Mouse (Mus musculus) MEL (cell line): ENCODE results near the gene Cd8b1. TPM values are rescaled to one million over a fixed set of nuclear protein-coding genes. Genes with fewer than 3 reads are reported as not detected.

Experiments
- DNase-seq: peaks from one replicate; pipeline ENCODE4 v3.0.0; 2011; ENCODE audit warnings: low read depth, low spot score
- H3K27ac ChIP-seq: 2 replicates; pipeline ENCODE4 v1.5.1; 2012; ENCODE audit warnings: low read depth, mild to moderate bottlenecking, control low read depth, low read length, moderate library complexity; ENCODE audit not compliant: control insufficient read depth
- H3K27me3 ChIP-seq, 2 experiments: fragments of 150-350 bp in 1 of 2; sonication (generic) in 1 of 2; 2 replicates each; pipeline ENCODE4 v1.6.1; 2012; ENCODE audit warnings: low read length in 2 of 2, mild to moderate bottlenecking in 2 of 2, improper control_type of control experiment in 1 of 2, moderate library complexity in 1 of 2; ENCODE audit not compliant: insufficient read depth in 2 of 2, control insufficient read depth in 1 of 2
- H3K36me3 ChIP-seq, 2 experiments: 2 replicates each; pipeline ENCODE4 v1.6.1; 2012 to 2014; ENCODE audit warnings: low read length in 2 of 2, improper control_type of control experiment in 1 of 2, inconsistent platforms in 1 of 2, mild to moderate bottlenecking in 1 of 2; ENCODE audit not compliant: insufficient read depth in 2 of 2, control insufficient read depth in 1 of 2
- H3K4me1 ChIP-seq, 2 experiments: fragments of 150-350 bp in 1 of 2; sonication (generic) in 1 of 2; 2 replicates each; pipeline ENCODE4 v1.6.1; 2012; ENCODE audit warnings: low read length in 2 of 2, improper control_type of control experiment in 1 of 2, mild to moderate bottlenecking in 1 of 2; ENCODE audit not compliant: insufficient read depth in 2 of 2, control insufficient read depth in 1 of 2
- H3K4me3 ChIP-seq, 2 experiments: fragments of 150-350 bp in 1 of 2; sonication (generic) in 1 of 2; 2 replicates each; pipeline ENCODE4 v1.5.1; 2012; ENCODE audit warnings: low read depth in 2 of 2, low read length in 2 of 2, mild to moderate bottlenecking in 2 of 2, moderate library complexity in 2 of 2, control low read depth in 1 of 2, improper control_type of control experiment in 1 of 2; ENCODE audit not compliant: control insufficient read depth in 1 of 2, insufficient read depth in 1 of 2
- H3K79me2 ChIP-seq: 2 replicates; pipeline ENCODE4 v1.6.1; 2012; ENCODE audit warnings: mild to moderate bottlenecking, low read length, moderate library complexity; ENCODE audit not compliant: control insufficient read depth, poor library complexity, insufficient read depth
- H3K9ac ChIP-seq: 2 replicates; pipeline ENCODE4 v1.6.1; 2012; ENCODE audit warnings: low read depth, mild to moderate bottlenecking, control low read depth, low read length, moderate library complexity; ENCODE audit not compliant: control insufficient read depth, poor library complexity, severe bottlenecking
- H3K9me3 ChIP-seq: fragments of 150-350 bp; sonication (generic); replicated peaks from 2 replicates; pipeline ENCODE4 v1.6.1; 2012; ENCODE audit warnings: mild to moderate bottlenecking, low read length, improper control_type of control experiment, moderate library complexity; ENCODE audit not compliant: insufficient read depth
- BHLHE40 ChIP-seq: IDR thresholded peaks from 2 replicates; pipeline ENCODE4 v1.6.1; 2012; ENCODE audit warnings: low read depth, mild to moderate bottlenecking, inconsistent platforms, low read length, improper control_type of control experiment, borderline replicate concordance
- CHD2 ChIP-seq: IDR thresholded peaks from 2 replicates; pipeline ENCODE4 v1.6.1; 2011; ENCODE audit warnings: low read length, improper control_type of control experiment
- CTCF ChIP-seq, 3 experiments: IDR thresholded peaks in 2 of 3; conservative IDR thresholded peaks in 1 of 3; 2 replicates each; pipeline ENCODE4 v1.5.1; 2011 to 2012; ENCODE audit warnings: low read length in 3 of 3, low read depth in 2 of 3, mild to moderate bottlenecking in 2 of 3, improper control_type of control experiment in 1 of 3, inconsistent platforms in 1 of 3, mixed read lengths in 1 of 3, moderate library complexity in 1 of 3; ENCODE audit not compliant: control insufficient read depth in 1 of 3, insufficient read depth in 1 of 3, poor library complexity in 1 of 3, severe bottlenecking in 1 of 3
- GABPA ChIP-seq: IDR thresholded peaks from 2 replicates; pipeline ENCODE4 v1.6.1; 2012; ENCODE audit warnings: low read depth, mild to moderate bottlenecking, inconsistent platforms, low read length, improper control_type of control experiment, moderate library complexity
- GATA1 ChIP-seq: IDR thresholded peaks from 2 replicates; pipeline ENCODE4 v1.6.1; 2011; ENCODE audit warnings: low read depth, low read length, improper control_type of control experiment
- HCFC1 ChIP-seq: IDR thresholded peaks from 2 replicates; pipeline ENCODE4 v1.6.1; 2012; ENCODE audit warnings: low read depth, mild to moderate bottlenecking, inconsistent platforms, low read length, improper control_type of control experiment, moderate library complexity
- JUND ChIP-seq: IDR thresholded peaks from 2 replicates; pipeline ENCODE4 v1.6.1; 2011; ENCODE audit warnings: low read depth, mild to moderate bottlenecking, improper control_type of control experiment, low read length
- MAFK ChIP-seq: IDR thresholded peaks from 2 replicates; pipeline ENCODE4 v1.6.1; 2011; ENCODE audit warnings: low read depth, mild to moderate bottlenecking, low read length, improper control_type of control experiment, borderline replicate concordance
- MAX ChIP-seq: IDR thresholded peaks from 2 replicates; pipeline ENCODE4 v1.6.1; 2011; ENCODE audit warnings: low read length, improper control_type of control experiment
- MXI1 ChIP-seq: IDR thresholded peaks from 2 replicates; pipeline ENCODE4 v1.6.1; 2011; ENCODE audit warnings: mild to moderate bottlenecking, low read depth, low read length, improper control_type of control experiment
- MYC ChIP-seq: IDR thresholded peaks from 2 replicates; pipeline ENCODE4 v1.6.1; 2011; ENCODE audit warnings: low read depth, mild to moderate bottlenecking, low read length, improper control_type of control experiment, moderate library complexity
- NELFE ChIP-seq: IDR thresholded peaks from 2 replicates; pipeline ENCODE4 v1.6.1; 2011; ENCODE audit warnings: low read depth, low read length, improper control_type of control experiment
- POLR2AphosphoS5 ChIP-seq: IDR thresholded peaks from 2 replicates; pipeline ENCODE4 v1.6.1; 2012; ENCODE audit warnings: low read depth, borderline replicate concordance, mild to moderate bottlenecking, inconsistent platforms, low read length, moderate library complexity, mixed read lengths
- RAD21 ChIP-seq: IDR thresholded peaks from 2 replicates; pipeline ENCODE4 v1.6.1; 2011; ENCODE audit warnings: mild to moderate bottlenecking, low read depth, low read length, improper control_type of control experiment
- RCOR1 ChIP-seq: IDR thresholded peaks from 2 replicates; pipeline ENCODE4 v1.6.1; 2012; ENCODE audit warnings: low read depth, mild to moderate bottlenecking, inconsistent platforms, low read length, improper control_type of control experiment
- SMC3 ChIP-seq: IDR thresholded peaks from 2 replicates; pipeline ENCODE4 v1.6.1; 2011; ENCODE audit warnings: low read depth, low read length, improper control_type of control experiment
- TAL1 ChIP-seq: IDR thresholded peaks from 2 replicates; pipeline ENCODE4 v1.6.1; 2012; ENCODE audit warnings: mild to moderate bottlenecking, inconsistent platforms, low read length, moderate library complexity, mixed read lengths
- TBP ChIP-seq: IDR thresholded peaks from 2 replicates; pipeline ENCODE4 v1.8.0; 2011; ENCODE audit warnings: low read depth, low read length, improper control_type of control experiment
- UBTF ChIP-seq: IDR thresholded peaks from 2 replicates; pipeline ENCODE4 v1.6.1; 2012; ENCODE audit warnings: low read depth, mild to moderate bottlenecking, inconsistent platforms, low read length, improper control_type of control experiment, moderate library complexity, borderline replicate concordance; ENCODE audit not compliant: insufficient read depth
- USF1 ChIP-seq: IDR thresholded peaks from 2 replicates; pipeline ENCODE4 v1.6.1; 2014; ENCODE audit warnings: low read depth, mild to moderate bottlenecking, inconsistent platforms, low read length, improper control_type of control experiment, moderate library complexity
- ZC3H11A ChIP-seq: IDR thresholded peaks from 2 replicates; pipeline ENCODE4 v1.6.1; 2012; ENCODE audit warnings: low read depth, mild to moderate bottlenecking, inconsistent platforms, low read length, improper control_type of control experiment
- ZMIZ1 ChIP-seq: IDR thresholded peaks from 2 replicates; pipeline ENCODE4 v1.6.1; 2012; ENCODE audit warnings: low read depth, mild to moderate bottlenecking, inconsistent platforms, low read length, improper control_type of control experiment, moderate library complexity
- ZNF384 ChIP-seq: IDR thresholded peaks from 2 replicates; pipeline ENCODE4 v1.6.1; 2012; ENCODE audit warnings: low read depth, mild to moderate bottlenecking, inconsistent platforms, low read length, improper control_type of control experiment
- polyA plus RNA-seq, 2 experiments: library from polyadenylated mRNA; stranded (reverse) in 1 of 2; unstranded in 1 of 2; fragments of >175 nt in 1 of 2; fragments of >200 nt in 1 of 2; gene quantifications; 2 replicates each; pipeline versions ENCODE4 v1.2.1 to v1.2.4; 2012; ENCODE audit warnings: low replicate concordance in 2 of 2, low read depth in 1 of 2; ENCODE audit not compliant: insufficient read length in 2 of 2, insufficient read depth in 1 of 2, missing spikeins in 1 of 2
- total RNA-seq: library from RNA; depleted of rRNA; stranded (reverse); fragments of 300-350 nt; gene quantifications from 2 replicates; pipeline ENCODE4 v1.2.3, GENCODE M21; 2012

Gene Cd8b1
- total and polyA plus RNA-seq, 3 experiments, result not detected

DNA sequence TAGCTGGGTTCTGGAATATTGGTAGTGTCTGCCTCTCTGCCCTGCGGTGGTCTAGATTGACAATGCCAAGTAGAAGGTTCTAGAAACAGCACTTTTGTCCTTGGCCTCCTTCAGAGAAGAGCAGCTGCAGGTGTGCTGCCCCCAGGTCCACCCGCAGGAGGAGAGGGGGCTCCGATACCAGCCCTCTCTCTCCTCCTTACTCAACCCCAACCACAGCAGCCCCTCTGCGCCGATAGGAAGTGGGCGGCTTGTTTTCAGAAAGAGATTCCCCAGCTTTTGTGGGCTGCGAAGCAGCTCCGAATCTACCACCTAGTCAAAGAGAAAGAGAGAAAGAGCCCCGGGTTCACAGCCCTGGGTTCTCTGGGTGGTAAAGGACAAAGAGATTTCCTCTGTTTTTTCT is 18.6 kb downstream of the Cd8b1 start:
- no peaks in the 10 kb centered on the region for H3K79me2 ChIP-seq
- TF ChIP-seq GABPA (no peak), ZNF384 (no peak), ZMIZ1 (no peak), GATA1 (no peak), BHLHE40 (no peak), ZC3H11A (no peak), POLR2AphosphoS5 (no peak), MAFK (no peak), MXI1 (no peak), MAX (no peak), MYC (no peak), USF1 (no peak), UBTF (no peak), TBP (no peak), JUND (no peak), RCOR1 (no peak), NELFE (no peak)
- H3K9me3 ChIP-seq, result no peaks in the 10 kb centered on the region
- no peak overlapping the region for H3K9ac ChIP-seq
- H3K27me3 ChIP-seq, result peaks cover 0 to 1% of the 10 kb centered on the region in 2 experiments; a peak in 1 of 4 replicates
- H3K4me1 ChIP-seq, result no peaks in the 10 kb centered on the region
- no peak for DNase-seq
- H3K4me3 ChIP-seq, result no peak overlapping the region
- H3K27ac ChIP-seq, result no peak overlapping the region
- no peaks in the 10 kb centered on the region for H3K36me3 ChIP-seq

DNA sequence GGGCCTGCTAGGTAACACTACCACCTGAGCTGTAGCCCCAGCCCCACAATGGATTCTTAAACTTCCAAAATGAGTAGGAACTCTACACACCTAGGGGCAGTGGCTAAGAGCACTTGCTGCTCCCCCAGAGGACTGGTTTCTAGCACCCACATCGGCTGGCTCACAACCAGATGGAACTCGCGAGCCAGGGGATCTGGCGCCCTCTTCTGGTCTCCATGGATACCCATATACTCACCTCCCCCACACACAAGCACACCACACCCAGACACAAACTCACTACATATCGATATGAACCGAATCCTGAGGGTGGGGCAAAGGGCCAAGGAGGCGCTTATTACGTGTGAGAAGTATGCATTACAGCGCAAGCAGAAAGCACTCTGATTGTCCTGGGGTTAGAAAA is 25.4 kb downstream of the Cd8b1 start:
- H3K79me2 ChIP-seq, result no peaks in the 10 kb centered on the region
- no peak overlapping the region for H3K9ac ChIP-seq
- TF ChIP-seq TAL1, result no peak
- TF ChIP-seq MAX, result no peak
- TF ChIP-seq CHD2, result no peak
- peak; percentile 33 for TF ChIP-seq SMC3
- no peak for TF ChIP-seq HCFC1
- TF ChIP-seq RAD21, result peak; percentile 10
- peak in 2 of 3 experiments; percentile 34 to 38; a peak in 4 of 6 replicates for TF ChIP-seq CTCF (IDR thresholded peaks at IDR 0.05 in 2 of 3, conservative IDR thresholded peaks at IDR 0.05 in 1 of 3; ENCODE audit: control insufficient read depth in 1 of 3, insufficient read depth in 1 of 3, low read depth in 2 of 3, low read length in 3 of 3, poor library complexity in 1 of 3, severe bottlenecking in 1 of 3)
- no peak for TF ChIP-seq POLR2AphosphoS5
- DNase-seq, result peak; percentile 19
- peaks cover 0 to 1% of the 10 kb centered on the region in 2 experiments; a peak in 1 of 4 replicates for H3K27me3 ChIP-seq
- no peaks in the 10 kb centered on the region for H3K36me3 ChIP-seq
- no peaks in the 10 kb centered on the region for H3K9me3 ChIP-seq
- no peak overlapping the region for H3K4me3 ChIP-seq
- H3K27ac ChIP-seq, result no peak overlapping the region
- H3K4me1 ChIP-seq, result no peaks in the 10 kb centered on the region
